Mouse (Mus musculus): ENCODE measurements around the gene Olfr1221.

Olfr1221 gene

GRCm38 (mm10) chr2:89081487-89081886 is 35.6 kb downstream of the Olfr1221 start:
- TF ChIP-seq POU5F1 (IDR thresholded peaks at IDR 0.05; ENCODE audit: borderline replicate concordance, low read length): no peak
- no peak for TF ChIP-seq CTCF (conservative IDR thresholded peaks at IDR 0.05; ENCODE audit: low read length)
- no peak for TF ChIP-seq NANOG (IDR thresholded peaks at IDR 0.05; ENCODE audit: borderline replicate concordance, low read length)
- Histone ChIP-seq H3K36me3 (ENCODE audit: insufficient read depth, low read length) (no peaks in the 10 kb centered on the region), H3K27me3 (ENCODE audit: insufficient read depth, low read length) (no peaks in the 10 kb centered on the region), H3K4me1 (replicated peaks; ENCODE audit: low read depth, low read length) (no peaks in the 10 kb centered on the region), H3K9me3 (ENCODE audit: low read length) (peaks cover 8% of the 10 kb centered on the region), H3K4me3 (replicated peaks; ENCODE audit: low read length) (no peak overlapping the region)

GRCm38 (mm10) chr2:89061087-89061486 is 56.0 kb downstream of the Olfr1221 start, which contains the start of gene Olfr1218:
Gene Olfr1218 (minus strand): TSS chr2:89061187.
- no peaks in the 10 kb centered on the region for H3K9me3 ChIP-seq (ENCODE audit: low read length)
- no peaks in the 10 kb centered on the region for H3K27me3 ChIP-seq (ENCODE audit: insufficient read depth, low read length)
- TF ChIP-seq POU5F1 (IDR thresholded peaks at IDR 0.05; ENCODE audit: borderline replicate concordance, low read length): no peak
- no peaks in the 10 kb centered on the region for H3K4me1 ChIP-seq (replicated peaks; ENCODE audit: low read depth, low read length)
- H3K4me3 ChIP-seq (replicated peaks; ENCODE audit: low read length): no peak within 1 kb of the TSS
- H3K36me3 ChIP-seq (ENCODE audit: insufficient read depth, low read length): no peaks in the 10 kb centered on the region

Data from E14TG2a.4 (cell line).